Mouse (Mus musculus): Measurements from ENCODE around the gene Brap.

GRCm38 (mm10) chr5:121712232-121712933 is 52.0 kb downstream of the Brap start:
- TF ChIP-seq POLR2A (IDR thresholded peaks at IDR 0.05; ENCODE audit: borderline replicate concordance, low read depth, low read length) (no peak), CTCF (IDR thresholded peaks at IDR 0.05; ENCODE audit: low read depth, low read length) (no peak)
